Mouse (Mus musculus): ENCODE data around the gene Shkbp1.

GRCm38 (mm10) chr7:27334405-27334911 is 21.4 kb downstream of the Shkbp1 start:
- TF ChIP-seq POLR2AphosphoS2 (IDR thresholded peaks at IDR 0.05; ENCODE audit: low read depth, low read length) (no peak), HCFC1 (IDR thresholded peaks at IDR 0.05; ENCODE audit: low read depth, low read length) (no peak), CTCF (conservative IDR thresholded peaks at IDR 0.05 in 1 of 2, IDR thresholded peaks at IDR 0.05 in 1 of 2; ENCODE audit: low read depth in 2 of 2, low read length in 2 of 2) (no peak), POLR2A (IDR thresholded peaks at IDR 0.05; ENCODE audit: low read depth, low read length) (no peak), CHD2 (IDR thresholded peaks at IDR 0.05; ENCODE audit: low read length) (no peak), TBP (conservative IDR thresholded peaks at IDR 0.05; ENCODE audit: low read depth, low read length) (no peak), MAX (IDR thresholded peaks at IDR 0.05; ENCODE audit: low read length) (no peak), MAFK (IDR thresholded peaks at IDR 0.05; ENCODE audit: insufficient replicate concordance, low read length) (no peak), MAZ (IDR thresholded peaks at IDR 0.05; ENCODE audit: low read depth, low read length) (no peak)

Measured in CH12.LX (cell line).